Mouse (Mus musculus) heart, postnatal 0 days (tissue): ENCODE results near the gene Dop1b.

ENCODE experiments used
- CTCF ChIP-seq: IDR thresholded peaks from 2 replicates; pipeline ENCODE4 v1.5.1; 2016; ENCODE audit warnings: antibody characterized with exemption, control low read depth, low read depth
- EP300 ChIP-seq: IDR thresholded peaks from 2 replicates; pipeline ENCODE4 v1.6.1; 2016; ENCODE audit warnings: antibody characterized with exemption, low read depth

- TF ChIP-seq EP300 (no peak), CTCF (no peak)
These were observed 4.1 kb downstream of the Dop1b start for GRCm38 (mm10) chr16:93715826-93716225.
